Mouse (Mus musculus) thymus, postnatal 36 days (tissue): Measurements from ENCODE around the gene Iqck.

Experiments
- DNase-seq, 2 experiments: peaks; one replicate each; pipeline ENCODE4 v3.0.0; 2022; ENCODE audit warnings: mixed read lengths in 2 of 2

Gene Iqck

GRCm38 (mm10) chr7:118914561-118915165 is 59.1 kb downstream of the Iqck start:
- DNase-seq: no peak

GRCm38 (mm10) chr7:118919261-118920006 is 63.9 kb downstream of the Iqck start:
- no peak for DNase-seq

DNA sequence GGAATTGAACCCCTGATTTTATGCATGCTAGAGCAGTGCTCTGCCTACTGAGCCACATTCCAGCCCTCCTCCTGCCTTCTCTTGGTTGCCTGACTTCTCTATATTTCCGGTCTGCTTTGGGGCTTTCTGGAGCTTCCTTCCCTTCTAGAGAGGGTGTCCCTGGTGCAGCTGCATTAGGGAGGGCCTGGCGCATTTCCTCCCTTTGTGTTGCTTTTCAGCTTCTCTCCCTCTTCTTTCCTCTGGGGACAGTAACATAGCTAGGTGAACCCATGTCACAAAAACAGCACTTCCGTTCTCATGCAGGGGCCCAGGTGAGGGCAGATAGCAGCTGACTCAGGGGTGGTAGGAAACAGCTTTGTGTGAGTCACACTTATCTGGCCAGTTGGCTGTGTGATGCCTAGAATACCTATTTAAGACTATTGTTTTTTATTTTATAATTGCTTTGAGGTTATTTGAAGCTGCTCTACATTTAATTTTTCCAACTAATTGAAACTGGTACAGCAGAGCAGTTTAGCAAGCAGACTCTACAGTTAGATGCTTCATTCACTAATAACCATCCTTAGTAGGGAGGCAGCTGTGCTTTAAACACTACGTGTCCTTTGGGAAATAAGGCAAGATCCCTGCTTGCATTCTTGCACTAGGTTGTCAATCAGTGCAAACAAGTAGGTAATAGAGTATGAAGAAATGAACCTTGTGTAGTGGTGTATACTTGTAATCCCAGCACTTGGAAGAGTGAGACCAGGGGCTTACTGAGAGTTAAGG is 67.1 kb downstream of the Iqck start:
- DNase-seq: peak; percentile 36 to 61

DNA sequence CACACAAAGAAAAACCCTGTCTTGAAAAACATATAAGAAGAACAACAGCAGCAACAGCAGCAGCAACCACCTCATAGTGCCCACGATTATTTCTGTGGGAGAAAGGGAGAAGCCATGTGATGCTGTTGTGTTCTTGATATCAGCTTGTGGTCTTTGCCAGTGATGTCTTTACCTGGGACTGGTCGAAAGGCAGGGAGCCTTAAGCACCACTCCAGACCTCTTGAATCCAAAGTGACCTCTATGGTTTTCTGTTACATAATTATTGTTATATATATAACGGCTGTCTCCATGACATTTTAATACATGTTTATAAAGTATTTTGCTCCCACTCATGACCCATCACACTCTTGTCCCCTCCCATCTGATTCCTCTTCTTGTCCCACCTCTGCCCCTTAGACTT is 70.0 kb downstream of the Iqck start:
- DNase-seq: no peak

DNA sequence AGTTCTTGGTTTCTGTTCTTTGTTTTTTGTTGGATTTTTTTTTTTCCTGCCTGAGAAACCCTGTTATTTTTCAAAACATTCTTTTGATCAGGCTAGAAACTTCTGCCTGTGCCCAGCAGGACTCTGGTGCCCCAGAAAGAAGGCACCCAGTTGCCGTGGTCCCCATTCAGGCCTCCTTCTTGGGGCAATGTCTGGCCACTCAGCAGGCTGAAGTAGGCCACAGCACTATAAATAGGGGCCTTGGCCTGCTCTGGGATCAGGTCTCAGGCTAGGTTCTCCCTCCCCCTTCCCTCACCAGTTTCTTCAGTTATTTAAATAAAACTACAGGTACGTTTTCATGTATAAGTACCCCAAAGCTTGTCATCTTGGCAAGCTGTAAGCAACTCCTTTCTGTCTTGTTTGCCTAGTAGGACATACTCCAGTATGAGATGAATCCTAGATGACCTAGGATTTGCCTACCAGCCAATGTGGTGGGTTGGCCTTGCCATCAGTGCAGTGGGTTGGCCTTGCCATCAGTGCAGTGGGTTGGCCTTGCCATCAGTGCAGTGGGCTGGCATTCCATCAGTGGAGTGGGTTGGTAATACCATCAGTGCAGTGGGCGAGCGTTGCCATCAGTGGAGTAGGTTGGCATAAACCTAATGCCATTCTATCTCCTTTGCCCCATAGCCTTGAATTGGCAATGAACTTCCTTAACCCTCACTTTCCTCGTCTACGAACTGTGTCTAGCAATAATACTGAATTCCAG is 71.1 kb downstream of the Iqck start:
- DNase-seq: no peak

DNA sequence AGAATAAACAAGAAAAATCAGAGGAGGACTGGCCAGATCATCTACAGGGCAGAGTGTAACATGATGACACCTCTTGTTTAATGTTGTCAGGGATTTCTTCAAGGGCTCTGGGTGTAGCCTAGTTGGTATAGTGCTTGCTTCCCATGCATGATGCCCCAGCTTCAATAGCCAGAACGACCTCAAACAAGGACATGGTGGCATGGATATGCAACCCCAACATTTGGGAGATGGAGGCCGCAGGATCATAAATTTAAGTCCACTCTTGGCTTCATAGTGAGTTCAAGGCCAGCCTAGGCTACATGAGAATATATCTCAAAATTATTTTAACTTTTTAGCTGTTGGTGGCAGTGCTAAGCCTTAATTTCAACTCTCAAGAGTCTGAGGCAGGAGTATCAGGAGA is 71.7 kb downstream of the Iqck start:
- DNase-seq: no peak

DNA sequence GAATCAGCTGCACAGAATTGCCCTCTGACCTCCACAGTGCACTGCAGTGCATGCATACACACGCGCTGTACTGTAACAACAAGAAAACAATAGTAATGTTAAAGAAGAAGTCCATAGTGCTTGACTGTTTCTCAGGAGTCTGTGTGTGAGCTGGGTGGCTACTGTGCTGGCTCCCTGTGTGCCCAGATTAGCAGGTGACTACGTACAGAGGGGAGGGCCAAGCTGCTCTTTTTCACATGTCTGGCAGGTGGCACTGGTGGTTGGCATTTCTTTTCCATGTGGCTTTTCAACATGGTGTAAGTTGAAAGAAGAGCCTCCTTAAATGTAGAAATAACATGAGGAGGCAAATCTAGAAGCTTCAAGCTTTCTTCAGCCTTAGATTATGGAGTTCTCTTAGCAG is 72.8 kb downstream of the Iqck start:
- no peak for DNase-seq

DNA sequence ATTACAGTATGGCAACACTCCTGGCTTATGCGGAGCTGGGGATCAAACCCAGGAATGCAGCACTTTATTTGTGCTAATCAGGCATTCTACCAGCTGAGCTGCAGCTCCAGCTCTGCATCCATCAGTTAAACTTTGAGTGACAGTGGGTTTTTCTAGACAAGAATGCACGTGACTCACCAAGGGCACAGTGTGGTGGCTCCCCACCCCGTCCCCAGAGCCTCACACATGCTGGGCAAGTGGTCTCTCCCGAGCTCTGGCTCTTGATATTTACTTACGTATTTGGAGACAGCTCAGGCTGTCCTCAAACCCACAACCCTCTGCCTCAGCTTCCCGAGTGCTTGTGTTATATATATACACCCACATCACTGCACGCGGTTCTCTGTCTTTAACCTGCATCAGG is 73.4 kb downstream of the Iqck start:
- no peak for DNase-seq

DNA sequence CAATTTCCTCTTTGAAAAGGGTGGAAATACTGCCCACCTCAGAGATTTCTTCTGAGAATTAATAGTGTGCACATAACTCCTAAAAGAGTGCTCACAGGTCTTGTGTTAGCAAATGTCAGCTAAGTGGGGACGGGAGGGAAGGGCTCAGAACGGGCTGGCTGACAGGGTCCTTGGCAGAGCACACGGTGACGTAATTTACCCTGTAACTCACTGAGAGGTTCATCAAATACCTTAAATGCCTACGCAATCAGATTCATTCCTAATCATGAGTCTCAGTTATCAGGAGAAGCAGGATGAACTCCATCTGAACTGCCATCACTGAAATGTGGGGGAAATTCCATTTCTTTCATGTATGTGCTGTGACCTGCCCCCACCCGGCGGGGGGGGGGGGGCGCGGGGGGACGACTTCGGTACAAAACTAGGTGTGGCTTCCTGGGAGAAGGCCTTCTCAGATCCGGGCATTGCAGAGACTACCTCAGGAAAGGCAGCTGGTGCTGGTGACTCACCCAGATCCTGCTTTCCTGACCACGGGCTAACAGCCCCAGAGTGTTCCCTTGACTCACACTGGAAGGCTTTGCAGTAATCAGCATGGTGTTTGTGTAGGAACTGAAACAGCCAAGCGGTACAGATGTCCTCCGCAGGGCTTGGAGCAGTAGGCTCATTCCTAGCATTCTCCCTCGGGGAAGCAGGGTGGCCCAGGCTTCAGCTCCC is 74.2 kb downstream of the Iqck start:
- no peak for DNase-seq

- no peak for DNase-seq
Observed at GRCm38 (mm10) chr7:118931502-118932395, 76.2 kb downstream of the Iqck start.

DNA sequence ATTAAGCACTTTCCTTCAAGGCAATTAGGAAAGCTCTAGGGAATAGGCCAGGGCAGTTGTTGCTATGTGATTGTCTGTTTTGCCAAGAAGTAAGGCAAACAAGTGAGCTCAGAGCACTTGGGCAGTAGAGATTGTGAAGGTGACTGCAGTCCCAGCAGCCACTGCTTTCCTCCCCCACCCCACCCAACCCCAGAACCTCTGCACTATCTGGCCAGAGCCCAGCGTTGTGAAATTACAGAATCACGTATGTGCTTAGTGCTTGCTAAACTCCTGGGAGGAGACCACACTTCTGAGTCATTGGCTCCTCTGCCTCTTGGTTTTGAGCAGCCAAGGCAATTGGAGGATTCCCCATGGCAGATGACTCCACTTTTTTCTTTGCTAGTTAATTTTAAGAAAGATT is 79.8 kb downstream of the Iqck start:
- DNase-seq: no peak

DNA sequence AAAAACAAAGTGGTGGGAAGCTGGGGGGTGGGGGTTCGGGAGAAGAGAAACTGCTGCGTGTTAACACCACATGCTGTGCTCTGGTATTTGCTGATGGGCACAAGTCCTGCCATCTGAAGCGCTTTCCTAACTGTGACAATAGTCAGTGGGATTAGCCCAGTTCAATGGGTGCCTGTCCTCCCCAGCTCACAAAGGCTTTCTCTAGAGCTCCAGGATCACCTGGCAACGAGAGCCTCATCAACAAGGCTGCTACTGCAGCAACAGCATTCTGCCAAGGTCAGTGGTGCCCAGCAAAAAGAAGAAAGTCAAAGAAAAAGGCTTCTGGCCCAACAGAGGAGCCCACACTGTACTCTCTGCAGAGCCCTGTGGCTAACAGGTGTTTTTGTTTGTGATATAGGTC is 81.3 kb downstream of the Iqck start:
- no peak for DNase-seq

GRCm38 (mm10) chr7:118937469-118938387 is 82.2 kb downstream of the Iqck start:
- peak; percentile 20 to 36 for DNase-seq

DNA sequence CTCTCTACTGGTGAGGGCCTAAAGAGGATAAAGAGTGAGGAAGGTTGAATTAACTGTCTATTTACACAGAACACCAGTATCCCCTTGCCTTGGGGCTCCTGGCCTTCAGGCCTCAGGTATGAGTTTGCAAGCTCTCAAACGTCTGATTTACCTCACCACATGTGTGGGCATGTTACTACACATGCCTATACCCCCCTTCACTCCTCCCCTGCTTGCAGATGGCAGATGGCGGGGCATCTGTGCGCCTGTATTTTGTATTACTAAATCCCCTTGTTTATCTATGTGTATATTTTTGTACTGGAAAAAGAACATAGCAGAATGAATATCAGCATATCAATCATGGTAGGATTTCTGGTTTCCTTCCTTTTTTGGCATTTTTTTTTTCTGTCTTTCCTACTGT is 86.7 kb downstream of the Iqck start:
- no peak for DNase-seq

GRCm38 (mm10) chr7:118943170-118943569 is 87.6 kb downstream of the Iqck start:
- no peak for DNase-seq

- DNase-seq: no peak
Observed at GRCm38 (mm10) chr7:118944884-118945283, 89.3 kb downstream of the Iqck start.

DNA sequence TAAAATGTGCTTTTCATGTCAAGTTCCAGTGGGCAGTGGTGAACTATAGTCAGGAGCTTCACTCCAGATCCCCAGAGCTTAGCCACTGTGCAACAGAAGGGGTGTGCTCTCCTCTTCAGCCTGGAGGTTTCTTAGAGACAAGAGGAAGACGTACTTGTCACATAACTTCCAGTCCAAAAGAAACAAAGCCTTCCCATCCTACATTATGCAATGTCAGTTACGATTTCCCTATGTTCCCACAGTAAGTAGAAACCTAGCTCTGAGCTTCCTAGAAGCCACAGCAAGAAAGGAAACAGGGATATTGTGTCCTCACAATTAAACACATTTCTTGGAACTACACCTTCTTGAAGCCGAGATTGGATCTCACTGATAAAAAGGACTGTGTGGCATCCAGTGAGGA is 91.7 kb downstream of the Iqck start:
- no peak for DNase-seq

DNA sequence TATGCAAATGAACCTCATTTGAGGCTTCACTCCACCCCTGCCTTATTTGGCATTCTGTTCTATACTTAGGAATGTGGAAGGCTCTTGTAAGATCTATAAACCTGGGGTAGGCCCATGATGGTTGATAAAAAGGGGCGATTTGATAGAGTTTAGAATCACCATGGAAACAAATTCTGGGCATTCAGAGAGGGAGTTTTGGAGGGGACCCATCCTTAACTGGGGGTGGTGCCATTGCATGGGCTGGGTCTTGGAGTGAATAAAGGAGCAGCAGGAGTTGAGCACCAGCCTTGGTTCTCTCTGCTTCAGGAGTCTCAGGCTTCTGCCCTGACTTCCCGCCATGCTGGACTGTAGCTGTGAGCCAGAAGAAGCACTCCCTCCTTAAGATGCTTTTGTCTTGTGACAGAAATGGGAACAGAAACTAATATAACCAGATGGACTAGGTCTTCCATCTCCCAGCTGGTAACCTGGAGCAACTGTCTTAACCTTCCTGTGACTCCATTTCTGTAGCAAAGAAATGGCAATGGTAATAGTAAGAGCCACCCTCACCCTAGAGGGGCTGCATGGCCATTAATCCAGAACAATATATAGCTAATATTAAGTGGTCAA is 93.2 kb downstream of the Iqck start:
- no peak for DNase-seq

GRCm38 (mm10) chr7:118949749-118950148 is 94.2 kb downstream of the Iqck start:
- no peak for DNase-seq
